Mouse (Mus musculus) gastrocnemius, postnatal 14 days (tissue): Measurements from ENCODE around the gene Zfp366. TPM values are rescaled to one million over a fixed set of nuclear protein-coding genes. Genes with fewer than 3 reads are reported as not detected.

Experiments
- DNase-seq: peaks from one replicate; pipeline ENCODE4 v3.0.0; 2021; ENCODE audit warnings: mixed read lengths
- intact Hi-C: fragments of 180-260 bp; cut with DNase I; formaldehyde crosslinking; loops from one replicate; pipeline ENCODE4 v1.15.1; 2025; ENCODE audit warnings: low total_unique reads
- total RNA-seq, 2 experiments: library from RNA; stranded (reverse); gene quantifications; 2 replicates each; pipeline ENCODE4 v1.2.3; 2021

The Zfp366 gene
- total RNA-seq, 2 experiments from 2014 or later = 6.0 to 7.4 TPM

DNA sequence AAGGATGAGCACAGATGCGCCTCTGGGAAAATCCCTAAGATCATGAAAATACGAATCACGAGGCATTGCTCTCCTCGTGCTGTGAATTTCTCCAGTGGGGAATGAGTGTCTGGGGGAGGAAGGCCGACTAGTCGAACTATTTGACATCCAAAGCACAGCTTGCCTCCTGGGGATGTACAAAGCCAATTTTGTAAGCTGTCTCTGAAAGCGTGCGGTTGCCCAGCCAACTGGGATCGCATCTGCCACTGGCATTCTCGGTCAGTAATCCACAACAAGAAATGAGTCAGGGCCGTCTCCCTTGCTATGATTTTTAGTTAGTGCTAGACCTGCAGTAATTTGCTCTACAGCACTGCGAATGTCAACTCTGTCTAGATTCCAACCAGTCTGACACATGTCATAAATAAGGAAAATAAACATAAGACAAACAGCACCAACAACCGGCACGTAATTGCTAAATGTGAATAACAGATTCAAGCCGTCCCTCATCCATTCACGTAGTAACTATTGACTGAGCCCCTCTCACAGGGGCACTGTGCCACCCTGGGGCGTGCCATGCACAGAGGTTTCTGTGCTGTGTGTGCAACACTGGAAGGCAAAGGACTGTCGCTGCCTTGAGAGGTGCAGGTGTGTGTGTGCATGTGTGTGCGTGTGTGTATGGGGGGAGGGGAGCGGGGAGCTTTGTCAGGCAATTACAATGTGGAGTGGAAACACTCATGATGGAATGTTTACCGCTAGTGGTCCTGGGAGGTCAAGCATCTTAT is 100.0 kb downstream of the Zfp366 start:
- peak; percentile 57 for DNase-seq
- intact Hi-C loops = no loop called here

DNA sequence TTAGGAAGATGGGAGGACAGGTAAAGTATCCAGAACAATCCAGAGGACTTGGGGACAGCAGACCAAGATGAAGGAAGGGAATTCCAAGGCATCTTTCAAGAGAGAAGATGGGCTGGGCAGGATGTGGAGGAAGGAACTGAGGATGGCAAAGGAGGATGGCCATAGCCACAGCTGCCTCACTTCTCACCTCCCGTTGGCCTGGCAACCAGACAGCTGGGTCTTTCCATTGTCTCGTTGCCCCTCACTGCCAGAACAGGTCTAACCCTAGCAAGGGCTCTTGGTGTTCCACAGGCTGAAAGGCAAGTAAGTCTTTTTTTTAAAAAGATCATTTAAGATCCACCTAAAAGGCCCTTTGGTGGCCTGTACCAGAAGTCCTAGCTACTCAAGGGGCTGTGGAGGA is 100.6 kb downstream of the Zfp366 start:
- intact Hi-C loops = no loop called here

GRCm38 (mm10) chr13:99287207-99287606 is 102.6 kb downstream of the Zfp366 start:
- intact Hi-C loops = no loop called here

More for the DNA sequence above, 100.6 kb downstream of the Zfp366 start:
- no peak for DNase-seq

DNA sequence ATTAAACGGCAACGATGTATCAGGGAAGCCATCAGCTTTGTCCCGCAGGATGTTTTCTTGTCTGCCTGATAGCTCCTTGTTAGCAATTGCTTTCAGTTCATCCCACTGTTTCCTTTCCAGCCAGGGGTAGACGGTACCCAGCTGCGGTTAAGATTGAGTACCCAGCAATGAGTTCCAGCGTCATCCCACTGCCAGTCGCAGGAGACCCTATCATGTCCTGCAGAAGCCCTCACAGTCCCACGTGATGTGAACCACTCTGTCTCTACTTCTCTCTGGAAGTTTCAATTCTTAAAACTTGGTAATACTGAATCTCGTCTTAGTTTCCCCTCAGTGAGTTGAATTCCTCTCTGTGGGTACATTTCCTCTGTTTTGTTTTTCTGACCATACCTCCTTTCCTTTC is 103.2 kb downstream of the Zfp366 start:
- DNase-seq = no peak
- intact Hi-C loops = no loop called here

More at GRCm38 (mm10) chr13:99287207-99287606, 102.6 kb downstream of the Zfp366 start:
- DNase-seq = no peak

DNA sequence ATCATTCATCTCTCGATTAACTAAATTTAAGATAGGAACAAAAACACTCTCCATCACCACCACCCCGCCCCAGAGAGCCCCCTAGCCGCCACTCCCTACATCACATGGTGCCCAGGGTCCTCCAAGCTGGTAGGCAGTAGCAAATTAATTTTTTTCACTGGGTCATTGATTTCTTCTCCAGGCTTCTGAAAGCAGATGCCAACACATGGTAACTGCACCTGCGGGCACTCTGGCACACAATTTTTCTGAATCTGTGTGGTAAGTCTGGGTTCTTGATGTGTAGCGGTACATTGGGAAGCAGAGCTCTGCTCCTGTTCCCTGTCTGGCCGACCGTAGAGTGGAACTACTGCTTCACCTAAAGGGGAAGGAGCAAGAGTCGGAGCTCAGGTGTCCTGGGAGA is 106.1 kb downstream of the Zfp366 start:
- intact Hi-C loops = no loop called here
- no peak for DNase-seq

GRCm38 (mm10) chr13:99294176-99294575 is 109.6 kb downstream of the Zfp366 start:
- intact Hi-C loops = no loop called here
- no peak for DNase-seq

DNA sequence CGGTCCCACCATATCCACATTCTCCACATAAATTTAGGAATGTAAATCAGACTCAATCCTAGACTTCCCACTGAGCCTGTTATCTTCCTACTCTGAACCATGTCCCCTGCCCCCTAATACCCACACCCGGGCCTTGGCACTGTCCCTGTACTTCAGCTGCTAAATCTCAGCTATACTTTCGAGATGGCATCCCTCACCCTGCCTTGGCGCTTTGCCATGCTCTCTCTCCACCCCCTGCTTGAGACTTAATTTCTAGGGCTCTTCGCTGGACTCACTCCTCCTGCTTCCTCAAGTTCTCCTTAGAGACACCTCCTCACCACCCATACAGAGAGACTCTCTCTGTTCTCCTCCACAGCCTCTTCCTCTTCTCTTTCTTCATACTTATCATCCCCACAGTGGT is 115.3 kb downstream of the Zfp366 start:
- DNase-seq = no peak
- intact Hi-C loops = no loop called here

Other genes with a start within 250 kb of the Zfp366 start
- gene 1700024P04Rik, start 200.3 kb upstream of the Zfp366 start, total RNA-seq = not detected
- 10 to 100 TPM; 22.8 to 25.0 TPM for gene Ptcd2, start 159.9 kb downstream of the Zfp366 start, total RNA-seq
- 10 to 100 TPM; 26.4 to 29.3 TPM for gene Mrps27, start 160.0 kb downstream of the Zfp366 start, total RNA-seq